Mouse (Mus musculus) liver, embryonic 11.5 days (tissue): Measurements from ENCODE around the gene Pacsin3. TPM values are rescaled to one million over a fixed set of nuclear protein-coding genes. Genes with fewer than 3 reads are reported as not detected.

Experiments used
- ATAC-seq: fragments of 200-750 bp; cut with Nextera tagmentation; replicated peaks from 2 replicates; pipeline ENCODE4 v1.8.0; 2017; ENCODE audit warnings: moderate number of reproducible peaks, mild to moderate bottlenecking, moderate TSS enrichment, moderate library complexity; ENCODE audit not compliant: low FRiP score
- DNase-seq: peaks from one replicate; pipeline ENCODE4 v3.0.0-alpha.2; 2017; ENCODE audit warnings: low spot score
- H3K27ac ChIP-seq: fragments of 300-500 bp; sonication (generic); 2 replicates; pipeline ENCODE4 v1.5.1; 2014; ENCODE audit warnings: mild to moderate bottlenecking, low read depth, low read length, control low read depth
- H3K27me3 ChIP-seq: fragments of 300-500 bp; sonication (generic); replicated peaks from 2 replicates; pipeline ENCODE4 v1.6.1; 2014; ENCODE audit warnings: low read length, mixed read lengths; ENCODE audit not compliant: control insufficient read depth, insufficient read depth
- H3K36me3 ChIP-seq: fragments of 300-500 bp; sonication (generic); 2 replicates; pipeline ENCODE4 v1.6.1; 2014; ENCODE audit warnings: mild to moderate bottlenecking, low read length, moderate library complexity, mixed read lengths; ENCODE audit not compliant: control insufficient read depth, insufficient read depth
- H3K4me1 ChIP-seq: fragments of 300-500 bp; sonication (generic); replicated peaks from 2 replicates; pipeline ENCODE4 v1.6.1; 2014; ENCODE audit warnings: low read length, mixed read lengths; ENCODE audit not compliant: control insufficient read depth, insufficient read depth
- H3K4me2 ChIP-seq: fragments of 300-500 bp; sonication (generic); 2 replicates; pipeline ENCODE4 v1.6.1; 2014; ENCODE audit warnings: mild to moderate bottlenecking, control low read depth, moderate library complexity
- H3K4me3 ChIP-seq: fragments of 300-500 bp; sonication (generic); 2 replicates; pipeline ENCODE4 v1.5.1; 2014; ENCODE audit warnings: low read depth, low read length, control low read depth
- H3K9ac ChIP-seq: fragments of 300-500 bp; sonication (generic); 2 replicates; pipeline ENCODE4 v1.6.1; 2014; ENCODE audit warnings: low read depth, low read length, control low read depth
- H3K9me3 ChIP-seq: fragments of 300-500 bp; sonication (generic); 2 replicates; pipeline ENCODE4 v1.6.1; 2016; ENCODE audit warnings: low read length, inconsistent platforms, mixed read lengths; ENCODE audit not compliant: control insufficient read depth
- WGBS: fragments of 180-500 bp; shearing (Covaris S2); extraction: QIAGEN DNeasy Blood & Tissue Kit; methylation state at CpG from one replicate; pipeline ENCODE4 v1.1.7; 2014; 5-methylcytosine and 5-hydroxymethylcytosine counted together
- polyA plus RNA-seq: library from polyadenylated mRNA; unstranded; fragments of >200 nt; fragmentation: Nextera tagmentation; extraction: Ambion mirVana; gene quantifications from 2 replicates; pipeline ENCODE4 v1.2.1, GENCODE M21; 2014

The Pacsin3 gene
- polyA plus RNA-seq, 1 experiment from 2014 or later: 16.1 TPM

GRCm38 (mm10) chr2:91268042-91268441, 12.3 kb downstream of the Pacsin3 start:
- ATAC-seq (no peak), DNase-seq (no peak)
- Histone ChIP-seq H3K36me3 (peaks cover 47% of the 10 kb centered on the region), H3K4me3 (0 out of 2 replicates have a peak overlapping the region, but pooled peaks have one; percentile 10), H3K4me2 (peak overlapping the region; percentile 17; the same call in 1 of the 2 replicates), H3K9me3 (no peaks in the 10 kb centered on the region), H3K9ac (no peak overlapping the region), H3K27ac (peak overlapping the region; percentile 77), H3K4me1 (peaks cover 27% of the 10 kb centered on the region), H3K27me3 (no peaks in the 10 kb centered on the region)
- WGBS: 88% methylated on average over 3 of the region's 3 CpGs

- DNase-seq: no peak
- no peaks in the 10 kb centered on the region for H3K27me3 ChIP-seq
- H3K4me1 ChIP-seq: peaks cover 27% of the 10 kb centered on the region
- peaks cover 54% of the 10 kb centered on the region for H3K36me3 ChIP-seq
- ATAC-seq: no peak
- H3K4me3 ChIP-seq: 0 out of 2 replicates have a peak overlapping the region, but pooled peaks have one; percentile 7
- peak overlapping the region; percentile 77 for H3K27ac ChIP-seq
- 76% methylated on average over 2 of the region's 2 CpGs for WGBS
- H3K4me2 ChIP-seq: peak overlapping the region; percentile 39
- H3K9me3 ChIP-seq: no peaks in the 10 kb centered on the region
- H3K9ac ChIP-seq: no peak overlapping the region
Observed at GRCm38 (mm10) chr2:91268706-91269105, 13.0 kb downstream of the Pacsin3 start.

DNA sequence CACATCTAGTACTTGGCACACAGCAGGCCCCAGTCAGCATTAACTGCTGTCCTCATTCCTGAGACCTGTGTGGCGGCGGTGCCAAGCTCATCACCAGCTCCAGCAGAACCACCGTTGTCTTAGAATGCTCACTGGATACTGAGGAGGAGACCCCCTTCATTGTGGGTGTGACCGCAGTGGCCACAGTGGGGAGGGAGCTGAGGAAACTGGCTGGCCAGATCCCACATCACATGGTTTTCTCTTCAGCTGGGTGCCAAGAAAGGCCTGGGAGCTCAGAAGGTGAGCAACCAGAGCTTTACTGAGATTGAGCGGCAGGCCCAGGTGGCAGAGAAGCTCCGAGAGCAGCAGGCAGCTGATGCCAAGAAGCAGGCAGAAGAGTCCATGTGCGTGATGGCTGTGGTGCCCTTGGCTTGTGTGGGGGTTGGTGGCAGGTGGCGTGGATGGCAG, 14.0 kb downstream of the Pacsin3 start:
- no peaks in the 10 kb centered on the region for H3K9me3 ChIP-seq
- ATAC-seq: no peak
- no peak overlapping the region for H3K4me3 ChIP-seq
- 95% methylated on average over 8 of the region's 8 CpGs for WGBS
- H3K4me1 ChIP-seq: peaks cover 17% of the 10 kb centered on the region
- no peak overlapping the region for H3K9ac ChIP-seq
- H3K36me3 ChIP-seq: peaks cover 64% of the 10 kb centered on the region
- H3K4me2 ChIP-seq: peak overlapping the region; percentile 39
- no peak for DNase-seq
- H3K27me3 ChIP-seq: no peaks in the 10 kb centered on the region
- peak overlapping the region; percentile 49; the same call in 1 of the 2 replicates for H3K27ac ChIP-seq

- DNase-seq (no peak), ATAC-seq (peak; percentile 53)
- Histone ChIP-seq H3K9ac (no peak overlapping the region), H3K4me1 (no peaks in the 10 kb centered on the region; the same call in 1 of the 2 replicates), H3K36me3 (peaks cover 25% of the 10 kb centered on the region), H3K9me3 (no peaks in the 10 kb centered on the region), H3K4me2 (no peak overlapping the region), H3K27ac (no peak overlapping the region), H3K27me3 (no peaks in the 10 kb centered on the region), H3K4me3 (no peak overlapping the region)
- 47% methylated on average over 10 of the region's 10 CpGs for WGBS
Observed at GRCm38 (mm10) chr2:91278749-91279371, 23.1 kb downstream of the Pacsin3 start.

GRCm38 (mm10) chr2:91279372-91279755, 23.6 kb downstream of the Pacsin3 start:
- no peak for DNase-seq
- no peak for ATAC-seq

GRCm38 (mm10) chr2:91281366-91281765, 25.6 kb downstream of the Pacsin3 start:
- 43% methylated on average over 5 of the region's 5 CpGs for WGBS

More at GRCm38 (mm10) chr2:91279372-91279755, 23.6 kb downstream of the Pacsin3 start:
- no peak overlapping the region for H3K9ac ChIP-seq
- no peak overlapping the region for H3K27ac ChIP-seq
- H3K4me3 ChIP-seq: no peak overlapping the region
- no peaks in the 10 kb centered on the region for H3K27me3 ChIP-seq
- H3K4me2 ChIP-seq: no peak overlapping the region
- peaks cover 20% of the 10 kb centered on the region for H3K36me3 ChIP-seq
- WGBS: 62% methylated on average over 2 of the region's 2 CpGs
- H3K9me3 ChIP-seq: no peaks in the 10 kb centered on the region
- H3K4me1 ChIP-seq: no peaks in the 10 kb centered on the region; the same call in 1 of the 2 replicates

GRCm38 (mm10) chr2:91283972-91284371, 28.2 kb downstream of the Pacsin3 start:
- Histone ChIP-seq H3K4me3 (no peak overlapping the region), H3K9ac (no peak overlapping the region), H3K4me2 (no peak overlapping the region), H3K27me3 (no peaks in the 10 kb centered on the region), H3K4me1 (peaks cover 8% of the 10 kb centered on the region), H3K27ac (no peak overlapping the region), H3K9me3 (no peaks in the 10 kb centered on the region), H3K36me3 (no peaks in the 10 kb centered on the region)
- DNase-seq (no peak), ATAC-seq (no peak)
- WGBS: 63% methylated on average over 3 of the region's 3 CpGs

More at GRCm38 (mm10) chr2:91281366-91281765, 25.6 kb downstream of the Pacsin3 start:
- DNase-seq (no peak), ATAC-seq (no peak; the same call in 1 of the 2 replicates)
- no peak overlapping the region for H3K4me2 ChIP-seq
- H3K4me3 ChIP-seq: no peak overlapping the region
- H3K27me3 ChIP-seq: no peaks in the 10 kb centered on the region
- H3K4me1 ChIP-seq: no peaks in the 10 kb centered on the region; the same call in 1 of the 2 replicates
- H3K27ac ChIP-seq: no peak overlapping the region
- H3K9ac ChIP-seq: no peak overlapping the region
- H3K9me3 ChIP-seq: no peaks in the 10 kb centered on the region
- H3K36me3 ChIP-seq: peaks cover 3% of the 10 kb centered on the region; the same call in 1 of the 2 replicates

DNA sequence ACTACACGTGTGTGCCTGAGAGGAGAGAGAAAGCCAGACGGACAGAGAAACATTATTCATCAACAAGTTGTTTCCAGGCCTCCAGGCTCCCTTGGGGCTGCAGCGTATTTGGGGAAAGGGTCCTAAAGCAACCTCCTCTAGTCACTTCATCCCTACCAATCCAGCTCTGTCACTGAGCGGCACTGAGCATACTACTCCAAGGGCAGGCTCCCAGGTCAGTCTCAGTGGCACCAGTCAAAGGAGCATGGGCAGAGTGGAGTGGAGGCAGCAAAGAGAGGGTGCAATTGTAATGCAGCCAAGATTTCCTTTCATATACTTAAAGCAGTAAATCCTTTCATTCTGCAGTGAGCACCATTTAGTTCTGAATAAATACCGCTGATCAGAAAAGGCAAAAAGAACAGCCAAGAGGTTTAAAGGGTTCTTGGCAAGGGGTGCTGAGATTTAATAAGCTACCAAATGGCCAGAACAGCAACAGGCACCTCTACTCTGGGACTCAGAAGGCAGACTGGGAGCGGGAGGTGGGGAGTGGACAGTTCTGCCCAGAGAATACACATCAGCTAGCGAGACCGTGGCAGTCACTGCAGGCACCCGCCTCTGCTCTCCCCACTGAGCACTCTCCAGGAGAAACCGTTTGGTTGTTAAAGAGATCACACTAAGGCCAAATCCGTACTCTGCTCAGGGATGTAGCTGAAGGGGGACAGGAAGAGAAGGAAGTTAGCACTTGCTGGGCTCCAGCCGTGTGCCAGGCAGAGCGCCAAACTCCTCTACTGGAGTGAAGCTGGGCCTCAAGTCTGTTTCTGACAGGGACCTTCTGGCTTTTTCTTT, 28.8 kb downstream of the Pacsin3 start:
- Histone ChIP-seq H3K4me1 (peaks cover 8% of the 10 kb centered on the region), H3K4me3 (no peak overlapping the region), H3K4me2 (no peak overlapping the region), H3K9ac (no peak overlapping the region), H3K9me3 (no peaks in the 10 kb centered on the region), H3K36me3 (no peaks in the 10 kb centered on the region), H3K27ac (no peak overlapping the region), H3K27me3 (no peaks in the 10 kb centered on the region)
- WGBS: 69% methylated on average over 13 of the region's 13 CpGs
- DNase-seq (no peak), ATAC-seq (no peak)
